Mouse (Mus musculus): ENCODE results near the gene Rbm39. TPM values are rescaled to one million over a fixed set of nuclear protein-coding genes. Genes with fewer than 3 reads are reported as not detected.

Gene Rbm39
- total RNA-seq, 2 experiments from 2014 or later = 334 to 392 TPM

- DNase-seq = peak; percentile 94 to 96
These were observed 68.5 kb downstream of the Rbm39 start, which contains the start of the genes Cpne1 and Rbm12 for GRCm38 (mm10) chr2:156111358-156112079. TSS of gene Cpne1 (minus strand) at chr2:156111965. TSS of gene Rbm12 (minus strand) at chr2:156111978.

DNA sequence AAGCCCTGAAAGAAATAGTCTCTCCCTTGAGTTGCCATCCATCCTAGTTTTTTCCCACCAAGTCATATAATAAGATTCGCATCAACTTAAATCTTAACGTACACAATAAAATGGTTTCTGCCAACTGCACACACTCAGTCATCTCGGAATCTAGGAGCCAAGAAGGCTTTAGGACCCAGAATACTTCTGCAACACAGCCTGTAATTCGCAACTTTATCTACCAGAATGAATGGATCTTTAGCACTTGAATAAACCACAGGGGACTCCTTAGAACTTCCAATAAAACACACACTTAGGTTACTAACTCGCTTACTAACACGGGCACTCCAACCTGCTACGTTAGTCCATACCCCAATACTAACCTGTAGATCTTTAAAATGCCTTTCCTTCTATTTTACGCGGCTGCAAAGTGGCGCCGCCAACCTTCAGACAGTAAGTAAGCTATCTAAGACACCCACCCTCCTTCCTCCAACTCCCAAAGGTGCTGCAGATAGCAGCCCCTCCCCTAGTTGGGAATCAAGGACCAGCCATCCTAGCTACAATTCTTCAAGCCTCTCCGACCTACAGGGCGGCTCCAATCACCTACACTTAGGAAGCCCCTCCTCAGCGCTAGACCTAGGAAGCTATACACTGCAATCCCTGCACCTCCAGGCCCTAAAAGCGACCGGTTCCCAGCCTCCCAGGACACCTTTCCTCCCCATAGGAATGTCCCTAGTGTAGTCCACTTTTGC lies 69.2 kb downstream of the Rbm39 start:
- peak in 1 of 2 experiments; percentile 5 for DNase-seq

Other genes starting within 250 kb of the Rbm39 start
- 100 to 1,000 TPM; 103 to 126 TPM for gene Uqcc1, start 249.9 kb downstream of the Rbm39 start, total RNA-seq (2021)
- not detected for gene Gm15557, start 239.5 kb downstream of the Rbm39 start, total RNA-seq (2021)
- under 1 TPM; 0.56 to 0.89 TPM for gene Gdf5, start 234.9 kb downstream of the Rbm39 start, total RNA-seq (2021)
- gene Cep250, start 223.8 kb downstream of the Rbm39 start, total RNA-seq (2021) = 10 to 100 TPM; 11.5 to 11.9 TPM
- gene 6430550D23Rik, start 172.3 kb downstream of the Rbm39 start, total RNA-seq (2021) = 1 to 10 TPM; 1.5 to 2.8 TPM
- 100 to 1,000 TPM; 235 to 250 TPM for gene Ergic3, start 172.2 kb downstream of the Rbm39 start, total RNA-seq (2021)
- not detected for gene Fer1l4, start 127.3 kb downstream of the Rbm39 start, total RNA-seq (2021)
- 1 to 10 TPM; 2.5 to 3.7 TPM for gene Spag4, start 115.1 kb downstream of the Rbm39 start, total RNA-seq (2021)
- 10 to 100 TPM; 47.5 to 55.6 TPM for gene Cpne1, start 68.3 kb downstream of the Rbm39 start, total RNA-seq (2021)
- gene Rbm12, start 68.3 kb downstream of the Rbm39 start, total RNA-seq (2021) = 10 to 100 TPM; 21.9 to 29.4 TPM
- 10 to 100 TPM; 17.6 to 30.3 TPM for gene Gm28036, start 53.1 kb downstream of the Rbm39 start, total RNA-seq (2021)
- gene Romo1, start 36.2 kb downstream of the Rbm39 start, total RNA-seq (2021) = 100 to 1,000 TPM; 319 to 321 TPM
- gene Nfs1, start 36.1 kb downstream of the Rbm39 start, total RNA-seq (2021) = 10 to 100 TPM; 82.1 to 90.9 TPM
- 10 to 100 TPM; 31.8 to 45.5 TPM for gene Phf20, start 16.2 kb upstream of the Rbm39 start, total RNA-seq (2021)
- gene Cnbd2, start 132.1 kb upstream of the Rbm39 start, total RNA-seq (2021) = 1 to 10 TPM; 2.2 to 2.7 TPM
- gene Scand1, start 132.5 kb upstream of the Rbm39 start, total RNA-seq (2021) = 100 to 1,000 TPM; 101 to 132 TPM
- gene Epb41l1, start 240.7 kb upstream of the Rbm39 start, total RNA-seq (2021) = 10 to 100 TPM; 49.7 to 67.5 TPM

All from adrenal gland, postnatal 36 days (tissue).